In genomic region chr11:102224686-102225085, GRCm38 (mm10) we compare ENCODE assay signal across 8 mouse cellular contexts. TPM values are rescaled to one million over a fixed set of nuclear protein-coding genes. Genes with fewer than 3 reads are reported as not detected.
A peak's percentile ranks its signal among the peaks of the same experiment; 100 is the strongest.
DNase-seq lines count a peak whose midpoint lies in the region; ATAC-seq and TF ChIP-seq lines count a peak whose summit lies in the region.

No protein-coding gene starts in this region.

- H3K4me1 ChIP-seq in kidney, embryonic 14.5 days (ENCODE audit: control insufficient read depth, insufficient read depth, low read length), result peaks cover 43% of the 10 kb centered on the region
- peaks cover 79% of the 10 kb centered on the region for H3K4me1 ChIP-seq in heart, embryonic 16.5 days (ENCODE audit: control insufficient read depth, insufficient read depth, low read length)
- H3K4me1 ChIP-seq in liver, embryonic 11.5 days (replicated peaks; ENCODE audit: control insufficient read depth, insufficient read depth, low read length), result peaks cover 60% of the 10 kb centered on the region
- H3K4me1 ChIP-seq in stomach, postnatal 0 days (replicated peaks; ENCODE audit: control insufficient read depth, insufficient read depth), result peaks cover 23% of the 10 kb centered on the region

- H3K27ac ChIP-seq in kidney, embryonic 14.5 days (ENCODE audit: low read depth, low read length), result no peak overlapping the region
- H3K27ac ChIP-seq in heart, embryonic 16.5 days (ENCODE audit: low read length), result no peak overlapping the region
- H3K27ac ChIP-seq in liver, embryonic 11.5 days (ENCODE audit: low read depth, low read length), result no peak overlapping the region
- peak overlapping the region; percentile 61; the same call in 1 of the 2 replicates for H3K27ac ChIP-seq in stomach, postnatal 0 days (replicated peaks)

- no peak for TF ChIP-seq CTCF in stomach, postnatal 0 days (IDR thresholded peaks at IDR 0.05; ENCODE audit: low read depth)

- H3K4me3 ChIP-seq in kidney, embryonic 14.5 days (ENCODE audit: low read length), result peak overlapping the region; percentile 16; the same call in 1 of the 2 replicates
- H3K4me3 ChIP-seq in heart, embryonic 16.5 days (ENCODE audit: low read length), result peak overlapping the region; percentile 24; the same call in 1 of the 2 replicates
- peak overlapping the region; percentile 7; the same call in 1 of the 2 replicates for H3K4me3 ChIP-seq in liver, embryonic 11.5 days (ENCODE audit: low read depth, low read length)
- H3K4me3 ChIP-seq in stomach, postnatal 0 days (ENCODE audit: low read depth, low read length), result no peak overlapping the region

- 0 out of 2 replicates have a peak overlapping the region, but pooled peaks have one; percentile 24 for H3K9ac ChIP-seq in kidney, embryonic 14.5 days (ENCODE audit: low read depth, low read length)
- H3K9ac ChIP-seq in heart, embryonic 16.5 days (ENCODE audit: low read length), result peak overlapping the region; percentile 27; the same call in 1 of the 2 replicates
- peak overlapping the region; percentile 15; the same call in 1 of the 2 replicates for H3K9ac ChIP-seq in liver, embryonic 11.5 days (ENCODE audit: low read depth, low read length)
- peak overlapping the region; percentile 23 for H3K9ac ChIP-seq in stomach, postnatal 0 days (ENCODE audit: low read length)

- no peak for DNase-seq in kidney, adult 9 months
- peak; percentile 81 to 86 for DNase-seq in adrenal gland, postnatal 36 days
- no peak for DNase-seq in liver, embryonic 11.5 days (ENCODE audit: low spot score)
- DNase-seq in stomach, postnatal 0 days (ENCODE audit: low spot score), result peak; percentile 49
- no peak for DNase-seq in adipocyte (ENCODE audit: low spot score)
- no peak for DNase-seq in frontal cortex, postnatal 25 days (ENCODE audit: low spot score in 2 of 2)

- no peaks in the 10 kb centered on the region for H3K27me3 ChIP-seq in kidney, embryonic 14.5 days (ENCODE audit: control insufficient read depth, insufficient read depth, low read length)
- H3K27me3 ChIP-seq in heart, embryonic 16.5 days (ENCODE audit: control insufficient read depth, insufficient read depth, low read length), result no peaks in the 10 kb centered on the region
- peaks cover 12% of the 10 kb centered on the region; the same call in 1 of the 2 replicates for H3K27me3 ChIP-seq in liver, embryonic 11.5 days (replicated peaks; ENCODE audit: control insufficient read depth, insufficient read depth, low read length)
- no peaks in the 10 kb centered on the region for H3K27me3 ChIP-seq in stomach, postnatal 0 days (ENCODE audit: control insufficient read depth, insufficient read depth, low read length)

- no peaks in the 10 kb centered on the region for H3K9me3 ChIP-seq in kidney, embryonic 14.5 days (ENCODE audit: control insufficient read depth, low read length)
- no peaks in the 10 kb centered on the region for H3K9me3 ChIP-seq in heart, embryonic 16.5 days (replicated peaks; ENCODE audit: control insufficient read depth, low read length)
- no peaks in the 10 kb centered on the region for H3K9me3 ChIP-seq in liver, embryonic 11.5 days (ENCODE audit: control insufficient read depth, low read length)
- no peaks in the 10 kb centered on the region for H3K9me3 ChIP-seq in stomach, postnatal 0 days (ENCODE audit: control insufficient read depth, low read length)

- no peaks in the 10 kb centered on the region; the same call in 1 of the 2 replicates for H3K36me3 ChIP-seq in kidney, embryonic 14.5 days (ENCODE audit: control insufficient read depth, insufficient read depth, low read length)
- H3K36me3 ChIP-seq in heart, embryonic 16.5 days (ENCODE audit: control insufficient read depth, insufficient read depth), result no peaks in the 10 kb centered on the region; the same call in 1 of the 2 replicates
- no peaks in the 10 kb centered on the region for H3K36me3 ChIP-seq in liver, embryonic 11.5 days (ENCODE audit: control insufficient read depth, insufficient read depth, low read length)
- H3K36me3 ChIP-seq in stomach, postnatal 0 days (ENCODE audit: control insufficient read depth, insufficient read depth, low read length), result 0 out of 2 replicates have a peak, but pooled peaks cover 2% of the 10 kb centered on the region

- no peak for TF ChIP-seq EP300 in stomach, postnatal 0 days (optimal IDR thresholded peaks at IDR 0.05)

- 10% methylated on average over 22 of the region's 22 CpGs for WGBS in kidney, embryonic 14.5 days
- WGBS in heart, embryonic 16.5 days, result 12% methylated on average over 22 of the region's 22 CpGs
- WGBS in liver, embryonic 11.5 days, result 10% methylated on average over 22 of the region's 22 CpGs
- WGBS in stomach, postnatal 0 days, result 27% methylated on average over 22 of the region's 22 CpGs

- no peak for ATAC-seq in kidney, embryonic 14.5 days (ENCODE audit: low FRiP score, low TSS enrichment)
- no peak for ATAC-seq in heart, embryonic 16.5 days (replicated peaks; ENCODE audit: extremely low read depth, insufficient read depth, low FRiP score)
- ATAC-seq in liver, embryonic 11.5 days (replicated peaks; ENCODE audit: low FRiP score), result no peak
- ATAC-seq in stomach, postnatal 0 days (ENCODE audit: low FRiP score, low TSS enrichment), result no peak

- peak overlapping the region; percentile 37 for H3K4me2 ChIP-seq in kidney, embryonic 14.5 days (replicated peaks; ENCODE audit: low read depth, low read length)
- H3K4me2 ChIP-seq in heart, embryonic 16.5 days (ENCODE audit: low read depth, low read length), result peak overlapping the region; percentile 54
- H3K4me2 ChIP-seq in liver, embryonic 11.5 days, result peak overlapping the region; percentile 53
- peak overlapping the region; percentile 35 for H3K4me2 ChIP-seq in stomach, postnatal 0 days (replicated peaks; ENCODE audit: low read depth)

RNA-seq across cellular contexts. Expression of gene Hdac5, which starts 5.3 kb away (rescaled TPM):
- 21.6 and 29.1 TPM in 2 replicates for polyA plus RNA-seq in kidney, embryonic 14.5 days (2014; fragmentation: Nextera tagmentation; extraction: Ambion mirVana)
- total RNA-seq in adrenal gland, postnatal 36 days (2021), result 10 to 100 TPM; 96.3 to 96.5 TPM
- polyA plus RNA-seq in heart, embryonic 16.5 days (2015; fragmentation: Nextera tagmentation; extraction: Ambion mirVana), result 86.7 and 96.4 TPM in 2 replicates
- polyA plus RNA-seq in liver, embryonic 11.5 days (2014; fragmentation: Nextera tagmentation; extraction: Ambion mirVana), result 23.8 and 26.0 TPM in 2 replicates
- 33.8 and 43.3 TPM in 2 replicates for polyA plus RNA-seq in stomach, postnatal 0 days (2015; fragmentation: Nextera tagmentation; extraction: Ambion mirVana)

RNA-seq across cellular contexts. Expression of gene BC030867, which starts 24.0 kb away (rescaled TPM):
- polyA plus RNA-seq in kidney, embryonic 14.5 days (2014; fragmentation: Nextera tagmentation; extraction: Ambion mirVana), result 18.2 and 22.9 TPM in 2 replicates
- under 1 TPM; 0.66 to 0.76 TPM for total RNA-seq in adrenal gland, postnatal 36 days (2021)
- 11.8 and 12.3 TPM in 2 replicates for polyA plus RNA-seq in heart, embryonic 16.5 days (2015; fragmentation: Nextera tagmentation; extraction: Ambion mirVana)
- 28.2 and 29.4 TPM in 2 replicates for polyA plus RNA-seq in liver, embryonic 11.5 days (2014; fragmentation: Nextera tagmentation; extraction: Ambion mirVana)
- 2.2 and 2.7 TPM in 2 replicates for polyA plus RNA-seq in stomach, postnatal 0 days (2015; fragmentation: Nextera tagmentation; extraction: Ambion mirVana)

RNA-seq across cellular contexts. Expression of gene G6pc3, which starts 35.3 kb away (rescaled TPM):
- 42.5 and 50.6 TPM in 2 replicates for polyA plus RNA-seq in kidney, embryonic 14.5 days (2014; fragmentation: Nextera tagmentation; extraction: Ambion mirVana)
- 100 to 1,000 TPM; 126 to 133 TPM for total RNA-seq in adrenal gland, postnatal 36 days (2021)
- 24.4 and 25.0 TPM in 2 replicates for polyA plus RNA-seq in heart, embryonic 16.5 days (2015; fragmentation: Nextera tagmentation; extraction: Ambion mirVana)
- 38.8 and 39.5 TPM in 2 replicates for polyA plus RNA-seq in liver, embryonic 11.5 days (2014; fragmentation: Nextera tagmentation; extraction: Ambion mirVana)
- 19.2 and 19.4 TPM in 2 replicates for polyA plus RNA-seq in stomach, postnatal 0 days (2015; fragmentation: Nextera tagmentation; extraction: Ambion mirVana)

RNA-seq across cellular contexts. Expression of gene Lsm12, which starts 39.6 kb away (rescaled TPM):
- 93.9 and 106 TPM in 2 replicates for polyA plus RNA-seq in kidney, embryonic 14.5 days (2014; fragmentation: Nextera tagmentation; extraction: Ambion mirVana)
- total RNA-seq in adrenal gland, postnatal 36 days (2021), result 10 to 100 TPM; 81.9 to 90.1 TPM
- polyA plus RNA-seq in heart, embryonic 16.5 days (2015; fragmentation: Nextera tagmentation; extraction: Ambion mirVana), result 60.5 and 77.2 TPM in 2 replicates
- 80.1 and 83.2 TPM in 2 replicates for polyA plus RNA-seq in liver, embryonic 11.5 days (2014; fragmentation: Nextera tagmentation; extraction: Ambion mirVana)
- 70.0 and 99.4 TPM in 2 replicates for polyA plus RNA-seq in stomach, postnatal 0 days (2015; fragmentation: Nextera tagmentation; extraction: Ambion mirVana)

RNA-seq across cellular contexts. Expression of gene Asb16, which starts 43.9 kb away (rescaled TPM):
- polyA plus RNA-seq in kidney, embryonic 14.5 days (2014; fragmentation: Nextera tagmentation; extraction: Ambion mirVana), result 0.09 TPM in 1 of 2 replicates, not detected in the other
- total RNA-seq in adrenal gland, postnatal 36 days (2021), result under 1 TPM; 0.10 to 0.30 TPM
- polyA plus RNA-seq in heart, embryonic 16.5 days (2015; fragmentation: Nextera tagmentation; extraction: Ambion mirVana), result 0.08 and 0.09 TPM in 2 replicates
- 0.05 and 0.12 TPM in 2 replicates for polyA plus RNA-seq in liver, embryonic 11.5 days (2014; fragmentation: Nextera tagmentation; extraction: Ambion mirVana)
- 0.04 TPM in 1 of 2 replicates, not detected in the other for polyA plus RNA-seq in stomach, postnatal 0 days (2015; fragmentation: Nextera tagmentation; extraction: Ambion mirVana)

Comparison
In these comparisons a context has a peak if more than half of its experiments do, and no peak if none do; other contexts are left out.
1. DNase-seq: peak in adrenal gland, postnatal 36 days (2 of 2) and stomach, postnatal 0 days (single experiment); none in kidney, adult 9 months (single experiment), liver, embryonic 11.5 days (single experiment), adipocyte (single experiment) and frontal cortex, postnatal 25 days (0 of 2).
2. Peak in every context shown above with its lines, with median percentiles within 50 percentile points of each other: H3K4me2 ChIP-seq and H3K9ac ChIP-seq.